Mouse (Mus musculus): ENCODE results near the gene Kptn. TPM values are rescaled to one million over a fixed set of nuclear protein-coding genes. Genes with fewer than 3 reads are reported as not detected.

The Kptn gene
- polyA plus RNA-seq, 1 experiment from 2014 or later: 39.0 TPM

- H3K27me3 ChIP-seq (ENCODE audit: control insufficient read depth, insufficient read depth, low read length): no peaks in the 10 kb centered on the region
- H3K9ac ChIP-seq (replicated peaks; ENCODE audit: low read depth, low read length): no peak overlapping the region
- H3K4me1 ChIP-seq (ENCODE audit: control insufficient read depth, insufficient read depth, low read length): peaks cover 3% of the 10 kb centered on the region; the same call in 1 of the 2 replicates
- H3K4me2 ChIP-seq (ENCODE audit: low read depth, low read length): no peak overlapping the region
- H3K4me3 ChIP-seq (ENCODE audit: low read depth, low read length): no peak overlapping the region
- no peak overlapping the region for H3K27ac ChIP-seq (ENCODE audit: low read depth, low read length)
- H3K36me3 ChIP-seq (ENCODE audit: control insufficient read depth, insufficient read depth, low read length): no peaks in the 10 kb centered on the region
- no peak for ATAC-seq (ENCODE audit: low read depth)
- no peaks in the 10 kb centered on the region for H3K9me3 ChIP-seq (ENCODE audit: control insufficient read depth, low read length)
- WGBS: 65% methylated on average over 5 of the region's 5 CpGs
These were observed 29.5 kb downstream of the Kptn start for GRCm38 (mm10) chr7:16149241-16149640.

DNA sequence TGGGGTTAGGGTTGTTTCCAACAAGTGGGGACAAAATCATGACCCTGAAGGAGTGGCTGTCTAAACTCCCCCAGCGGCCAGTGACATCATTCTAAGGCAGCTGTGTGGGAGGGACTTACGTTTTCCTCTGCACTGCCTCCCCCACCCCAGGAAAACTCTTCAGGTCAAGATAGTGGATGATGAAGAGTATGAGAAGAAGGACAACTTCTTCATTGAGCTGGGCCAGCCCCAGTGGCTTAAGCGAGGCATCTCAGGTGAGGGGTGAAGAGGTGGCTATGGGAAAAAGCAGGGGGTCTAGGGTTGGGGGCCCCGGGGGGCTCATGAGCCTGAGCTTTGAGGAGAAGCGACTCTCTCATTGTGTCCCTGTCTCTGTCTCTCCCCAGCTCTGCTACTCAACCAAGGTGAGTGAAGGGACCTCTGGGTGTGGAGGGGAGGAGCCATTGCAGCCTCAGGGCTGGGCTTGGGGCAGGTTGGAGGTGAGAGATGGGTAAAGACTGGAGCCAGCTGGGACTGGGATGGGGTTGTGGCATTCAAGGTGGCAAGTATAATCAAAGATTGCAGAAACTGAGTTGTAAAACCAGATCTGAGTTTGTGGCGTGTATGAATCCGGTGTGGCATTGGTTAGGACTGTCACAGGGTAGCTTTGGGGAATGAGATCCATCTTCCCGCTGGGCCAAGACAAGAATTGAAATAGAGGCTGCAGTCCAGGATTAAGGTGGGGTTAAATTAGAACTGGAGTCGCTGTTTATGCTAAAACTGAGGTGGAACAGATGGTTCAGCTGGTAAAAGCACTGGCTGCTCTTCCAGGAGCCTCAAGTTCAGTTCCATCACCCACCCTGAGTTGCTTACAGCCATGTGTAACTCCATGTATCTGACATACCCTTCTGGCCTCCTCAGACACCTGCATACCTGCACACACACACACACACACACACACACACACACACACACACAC is 30.8 kb downstream of the Kptn start:
- Histone ChIP-seq H3K4me1 (ENCODE audit: control insufficient read depth, insufficient read depth, low read length) (peaks cover 3% of the 10 kb centered on the region; the same call in 1 of the 2 replicates), H3K4me3 (ENCODE audit: low read depth, low read length) (no peak overlapping the region), H3K36me3 (ENCODE audit: control insufficient read depth, insufficient read depth, low read length) (no peaks in the 10 kb centered on the region), H3K9ac (replicated peaks; ENCODE audit: low read depth, low read length) (no peak overlapping the region), H3K9me3 (ENCODE audit: control insufficient read depth, low read length) (no peaks in the 10 kb centered on the region), H3K27ac (ENCODE audit: low read depth, low read length) (no peak overlapping the region), H3K4me2 (ENCODE audit: low read depth, low read length) (no peak overlapping the region), H3K27me3 (ENCODE audit: control insufficient read depth, insufficient read depth, low read length) (no peaks in the 10 kb centered on the region)
- 75% methylated on average over 9 of the region's 9 CpGs for WGBS
- ATAC-seq (ENCODE audit: low read depth): no peak

DNA sequence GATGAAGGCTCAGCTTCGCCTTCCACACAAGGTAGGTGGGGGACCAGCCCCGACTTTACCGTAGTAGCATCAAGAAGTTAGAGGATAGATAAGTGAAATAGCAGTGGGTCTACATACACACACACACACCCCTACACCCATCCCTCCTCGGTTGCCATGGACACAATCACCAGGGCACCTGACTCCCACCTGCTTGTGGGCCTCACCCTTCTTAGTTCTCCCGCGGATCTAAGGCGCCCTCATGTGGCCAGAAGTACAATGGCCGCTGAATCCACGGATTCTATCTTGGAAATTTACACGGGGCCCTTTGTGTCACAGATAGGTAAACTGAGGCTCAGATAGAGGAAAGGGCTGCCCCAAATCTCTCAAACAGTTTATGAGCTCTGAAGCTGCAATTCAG is 33.8 kb downstream of the Kptn start:
- Histone ChIP-seq H3K4me1 (ENCODE audit: control insufficient read depth, insufficient read depth, low read length) (no peaks in the 10 kb centered on the region), H3K9me3 (ENCODE audit: control insufficient read depth, low read length) (no peaks in the 10 kb centered on the region), H3K27me3 (ENCODE audit: control insufficient read depth, insufficient read depth, low read length) (no peaks in the 10 kb centered on the region), H3K4me2 (ENCODE audit: low read depth, low read length) (no peak overlapping the region), H3K36me3 (ENCODE audit: control insufficient read depth, insufficient read depth, low read length) (0 out of 2 replicates have a peak, but pooled peaks cover 2% of the 10 kb centered on the region), H3K4me3 (ENCODE audit: low read depth, low read length) (no peak overlapping the region), H3K9ac (replicated peaks; ENCODE audit: low read depth, low read length) (no peak overlapping the region), H3K27ac (ENCODE audit: low read depth, low read length) (no peak overlapping the region)
- 14% methylated on average over 10 of the region's 10 CpGs for WGBS
- peak; percentile 85 for ATAC-seq (ENCODE audit: low read depth)

DNA sequence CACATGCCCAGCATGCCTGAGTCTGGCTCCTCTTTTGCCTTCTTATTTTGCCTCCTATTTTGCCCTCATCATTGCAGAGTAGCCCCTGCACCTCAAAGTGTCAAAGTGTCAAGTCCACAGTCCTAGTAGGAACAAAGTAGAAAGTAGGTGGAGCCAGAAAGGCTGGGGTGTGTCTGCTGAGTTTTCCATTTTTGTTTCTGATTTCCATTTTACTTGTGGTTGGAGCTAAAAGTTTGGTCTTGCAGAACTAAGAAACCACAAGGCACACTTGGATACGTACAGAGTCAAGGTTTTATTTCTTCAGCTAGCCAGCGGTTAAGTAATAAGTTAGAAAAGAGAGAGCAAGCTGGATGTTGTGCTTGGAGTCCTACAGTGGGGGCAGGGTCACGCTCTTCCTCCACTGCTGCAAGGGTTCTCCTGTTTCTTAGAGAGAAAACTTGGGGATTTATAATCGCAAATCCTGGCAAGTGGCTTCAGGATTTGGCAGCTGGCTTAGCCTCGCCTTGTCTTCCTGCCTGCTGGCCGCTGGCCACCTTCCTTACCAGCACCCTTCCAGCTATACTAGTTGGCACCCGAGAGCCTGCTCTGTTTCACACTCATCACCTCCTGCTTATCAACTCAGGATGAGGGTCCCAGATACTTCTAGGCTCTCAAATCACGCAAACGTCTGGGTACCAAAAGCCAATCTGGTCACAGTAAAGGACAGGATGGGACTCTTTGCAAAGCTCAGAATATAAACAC is 35.6 kb downstream of the Kptn start:
- WGBS: 74% methylated on average over 9 of the region's 9 CpGs
- Histone ChIP-seq H3K9ac (replicated peaks; ENCODE audit: low read depth, low read length) (no peak overlapping the region), H3K4me3 (ENCODE audit: low read depth, low read length) (no peak overlapping the region), H3K4me2 (ENCODE audit: low read depth, low read length) (no peak overlapping the region), H3K27ac (ENCODE audit: low read depth, low read length) (no peak overlapping the region), H3K4me1 (ENCODE audit: control insufficient read depth, insufficient read depth, low read length) (peaks cover 2% of the 10 kb centered on the region; the same call in 1 of the 2 replicates), H3K27me3 (ENCODE audit: control insufficient read depth, insufficient read depth, low read length) (no peaks in the 10 kb centered on the region), H3K36me3 (ENCODE audit: control insufficient read depth, insufficient read depth, low read length) (0 out of 2 replicates have a peak, but pooled peaks cover 2% of the 10 kb centered on the region), H3K9me3 (ENCODE audit: control insufficient read depth, low read length) (no peaks in the 10 kb centered on the region)
- ATAC-seq (ENCODE audit: low read depth): no peak

GRCm38 (mm10) chr7:16156105-16156714 is 36.5 kb downstream of the Kptn start:
- Histone ChIP-seq H3K36me3 (ENCODE audit: control insufficient read depth, insufficient read depth, low read length) (0 out of 2 replicates have a peak, but pooled peaks cover 2% of the 10 kb centered on the region), H3K9ac (replicated peaks; ENCODE audit: low read depth, low read length) (no peak overlapping the region), H3K9me3 (ENCODE audit: control insufficient read depth, low read length) (no peaks in the 10 kb centered on the region), H3K4me2 (ENCODE audit: low read depth, low read length) (no peak overlapping the region), H3K27ac (ENCODE audit: low read depth, low read length) (no peak overlapping the region), H3K4me1 (ENCODE audit: control insufficient read depth, insufficient read depth, low read length) (peaks cover 2% of the 10 kb centered on the region; the same call in 1 of the 2 replicates), H3K4me3 (ENCODE audit: low read depth, low read length) (no peak overlapping the region), H3K27me3 (ENCODE audit: control insufficient read depth, insufficient read depth, low read length) (no peaks in the 10 kb centered on the region)
- no peak for ATAC-seq (ENCODE audit: low read depth)
- WGBS: 83% methylated on average over 8 of the region's 8 CpGs

GRCm38 (mm10) chr7:16158735-16159134 is 39.0 kb downstream of the Kptn start:
- H3K9me3 ChIP-seq (ENCODE audit: control insufficient read depth, low read length): no peaks in the 10 kb centered on the region
- 16% methylated on average over 39 of the region's 39 CpGs for WGBS
- 0 out of 2 replicates have a peak overlapping the region, but pooled peaks have one; percentile 16 for H3K4me2 ChIP-seq (ENCODE audit: low read depth, low read length)
- H3K36me3 ChIP-seq (ENCODE audit: control insufficient read depth, insufficient read depth, low read length): 0 out of 2 replicates have a peak, but pooled peaks cover 2% of the 10 kb centered on the region
- peaks cover 2% of the 10 kb centered on the region; the same call in 1 of the 2 replicates for H3K4me1 ChIP-seq (ENCODE audit: control insufficient read depth, insufficient read depth, low read length)
- H3K4me3 ChIP-seq (ENCODE audit: low read depth, low read length): no peak overlapping the region
- peak; percentile 18; the same call in 1 of the 2 replicates for ATAC-seq (ENCODE audit: low read depth)
- H3K9ac ChIP-seq (replicated peaks; ENCODE audit: low read depth, low read length): peak overlapping the region; percentile 34
- no peaks in the 10 kb centered on the region for H3K27me3 ChIP-seq (ENCODE audit: control insufficient read depth, insufficient read depth, low read length)
- H3K27ac ChIP-seq (ENCODE audit: low read depth, low read length): no peak overlapping the region

GRCm38 (mm10) chr7:16160702-16161101 is 41.0 kb downstream of the Kptn start:
- 0 out of 2 replicates have a peak, but pooled peaks cover 2% of the 10 kb centered on the region for H3K36me3 ChIP-seq (ENCODE audit: control insufficient read depth, insufficient read depth, low read length)
- H3K27ac ChIP-seq (ENCODE audit: low read depth, low read length): no peak overlapping the region
- no peak overlapping the region for H3K9ac ChIP-seq (replicated peaks; ENCODE audit: low read depth, low read length)
- no peaks in the 10 kb centered on the region for H3K27me3 ChIP-seq (ENCODE audit: control insufficient read depth, insufficient read depth, low read length)
- H3K4me2 ChIP-seq (ENCODE audit: low read depth, low read length): no peak overlapping the region
- H3K4me3 ChIP-seq (ENCODE audit: low read depth, low read length): no peak overlapping the region
- WGBS: 79% methylated on average over 3 of the region's 3 CpGs
- no peaks in the 10 kb centered on the region for H3K9me3 ChIP-seq (ENCODE audit: control insufficient read depth, low read length)
- peaks cover 2% of the 10 kb centered on the region; the same call in 1 of the 2 replicates for H3K4me1 ChIP-seq (ENCODE audit: control insufficient read depth, insufficient read depth, low read length)
- no peak for ATAC-seq (ENCODE audit: low read depth)

GRCm38 (mm10) chr7:16161302-16161701 is 41.6 kb downstream of the Kptn start:
- Histone ChIP-seq H3K4me1 (ENCODE audit: control insufficient read depth, insufficient read depth, low read length) (peaks cover 2% of the 10 kb centered on the region; the same call in 1 of the 2 replicates), H3K4me3 (ENCODE audit: low read depth, low read length) (no peak overlapping the region), H3K4me2 (ENCODE audit: low read depth, low read length) (no peak overlapping the region), H3K36me3 (ENCODE audit: control insufficient read depth, insufficient read depth, low read length) (0 out of 2 replicates have a peak, but pooled peaks cover 2% of the 10 kb centered on the region), H3K27me3 (ENCODE audit: control insufficient read depth, insufficient read depth, low read length) (no peaks in the 10 kb centered on the region), H3K9ac (replicated peaks; ENCODE audit: low read depth, low read length) (no peak overlapping the region), H3K27ac (ENCODE audit: low read depth, low read length) (no peak overlapping the region), H3K9me3 (ENCODE audit: control insufficient read depth, low read length) (no peaks in the 10 kb centered on the region)
- no peak for ATAC-seq (ENCODE audit: low read depth)
- 91% methylated on average over 9 of the region's 9 CpGs for WGBS
